8 mouse cellular contexts compared by ENCODE assay signal in genomic region chr10:41302689-41303431, GRCm38 (mm10). TPM values are rescaled to one million over a fixed set of nuclear protein-coding genes. Genes with fewer than 3 reads are reported as not detected.
DNase-seq lines count a peak whose midpoint lies in the region; ATAC-seq and TF ChIP-seq lines count a peak whose summit lies in the region.

TSS of gene Fig4 (minus strand) at chr10:41303260.

- peak; percentile 87 for ATAC-seq in activated CD4-positive, CD25-positive, alpha-beta regulatory T cell, adult 4 months
- ATAC-seq in megakaryocyte-erythroid progenitor cell, adult 5-6 weeks (replicated peaks; ENCODE audit: low FRiP score, low TSS enrichment, poor library complexity, severe bottlenecking): peak; percentile 93

- TF ChIP-seq CTCF in cortical plate, adult 2 months (IDR thresholded peaks at IDR 0.05; ENCODE audit: extremely low read depth, insufficient read depth, low read length): no peak

- TF ChIP-seq POLR2A in cortical plate, adult 2 months (IDR thresholded peaks at IDR 0.05; ENCODE audit: extremely low read depth, insufficient read depth, low read length): peak; percentile 77; the same call in 1 of the 2 replicates

- no peaks in the 10 kb centered on the region for H3K4me1 ChIP-seq in cortical plate, adult 2 months (ENCODE audit: control insufficient read depth, insufficient read depth, low read length)

- H3K27ac ChIP-seq in cortical plate, adult 2 months (ENCODE audit: insufficient read depth, low read length): peak within 1 kb of the TSS; percentile 60; the same call in 1 of the 2 replicates

- peak within 1 kb of the TSS; percentile 75 for H3K4me3 ChIP-seq in cortical plate, adult 2 months (ENCODE audit: insufficient read depth, low read length)

- peak; percentile 89 for DNase-seq in gastrocnemius, postnatal 10 days
- DNase-seq in induced T-regulatory cell, adult 2 months (ENCODE audit: low read depth): peak; percentile 97
- peak; percentile 77 to 94 for DNase-seq in left cerebral cortex, postnatal 10 days (ENCODE audit: extremely low spot score in 1 of 2, low spot score in 2 of 2)
- DNase-seq in right cerebral cortex, postnatal 25 days: peak; percentile 81
- DNase-seq in urinary bladder, postnatal 4 days (ENCODE audit: low spot score in 2 of 2): peak; percentile 79 to 88

- intact Hi-C loops in left cerebral cortex, postnatal 10 days (cut with DNase I): loop anchor here (10.0 kb wide), 3 partner anchors 92 to 382 kb away; no protein-coding TSS in a partner anchor

RNA-seq across cellular contexts. Expression of gene Fig4, which starts in this region (rescaled TPM):
- polyA plus RNA-seq in activated CD4-positive, CD25-positive, alpha-beta regulatory T cell, adult 4 months (2017; shearing (Covaris generic)): 10 to 100 TPM in 1 of 2 experiments, 1 to 10 TPM in 1; 9.9 to 13.1 TPM
- 18.6 and 19.3 TPM in 2 replicates for polyA plus RNA-seq in cortical plate, adult 2 months (2012; rRNA removed)
- 1 to 10 TPM; 7.6 to 9.9 TPM for total RNA-seq in gastrocnemius, postnatal 10 days (2021)
- 10 to 100 TPM; 35.0 to 37.0 TPM for total RNA-seq in left cerebral cortex, postnatal 10 days (2021)
- total RNA-seq in megakaryocyte-erythroid progenitor cell, adult 5-6 weeks (2014; fragmentation: Nextera tagmentation): 11.8 and 12.8 TPM in 2 replicates
- 20.5 and 22.5 TPM in 2 replicates for total RNA-seq in megakaryocyte-erythroid progenitor cell, adult 5-6 weeks (2017)

Comparison
In these comparisons a context has a peak if more than half of its experiments do, and no peak if none do; other contexts are left out.
1. Peak in every context shown above with its lines: DNase-seq, ATAC-seq, H3K4me3 ChIP-seq and H3K27ac ChIP-seq.